9 mouse cellular contexts compared by ENCODE assay signal in genomic region chr14:21253321-21253992, GRCm38 (mm10).
A peak's percentile ranks its signal among the peaks of the same experiment; 100 is the strongest.
DNase-seq lines count a peak whose midpoint lies in the region; ATAC-seq lines count a peak whose summit lies in the region.
"Had no signal": no experiment of that assay in that cellular context is flagged by ENCODE, and none has a peak within 500 bp of the region (broad histone marks: within the 10 kb centered on the region; RNA-seq: fewer than 3 reads in every experiment).

No protein-coding gene starts in this region.

- H3K27me3 ChIP-seq in neural tube, embryonic 11.5 days (ENCODE audit: control insufficient read depth, insufficient read depth, low read length), result no peaks in the 10 kb centered on the region

- peak; percentile 64 for DNase-seq in layer of hippocampus, adult 11-12 months (ENCODE audit: low spot score)
- no peak for DNase-seq in layer of hippocampus, postnatal 25 days (ENCODE audit: extremely low spot score in 1 of 2, low spot score in 1 of 2)
- DNase-seq in embryo, embryonic 9.5 days (ENCODE audit: extremely low spot score), result peak; percentile 26
- peak; percentile 37 to 82 for DNase-seq in layer of hippocampus, adult 18-20 months (ENCODE audit: low spot score in 2 of 2)
- peak; percentile 49 for DNase-seq in neural tube, embryonic 11.5 days (ENCODE audit: low spot score)
- DNase-seq in kidney, postnatal 36 days, result no peak
- DNase-seq in spleen, postnatal 36 days (ENCODE audit: low spot score in 2 of 2), result no peak
- DNase-seq: lung, postnatal 10 days had no signal

- H3K36me3 ChIP-seq in neural tube, embryonic 11.5 days (ENCODE audit: control insufficient read depth, insufficient read depth, low read length), result no peaks in the 10 kb centered on the region

- no peaks in the 10 kb centered on the region for H3K9me3 ChIP-seq in neural tube, embryonic 11.5 days (ENCODE audit: control insufficient read depth, low read length)

- peaks cover 4% of the 10 kb centered on the region; the same call in 1 of the 2 replicates for H3K4me1 ChIP-seq in neural tube, embryonic 11.5 days (ENCODE audit: control insufficient read depth, insufficient read depth, low read length)

- 29% methylated on average over 5 of the region's 5 CpGs for WGBS in neural tube, embryonic 11.5 days

- H3K27ac ChIP-seq in neural tube, embryonic 11.5 days (ENCODE audit: low read depth, low read length), result peak overlapping the region; percentile 47

- peak; percentile 32; the same call in 1 of the 2 replicates for ATAC-seq in neural tube, embryonic 11.5 days (ENCODE audit: insufficient read depth, low FRiP score, low TSS enrichment)
- ATAC-seq in activated CD4-positive, CD25-positive, alpha-beta regulatory T cell, adult 4 months, result no peak

- no peak overlapping the region for H3K4me2 ChIP-seq in neural tube, embryonic 11.5 days (ENCODE audit: low read depth)

- no peak overlapping the region for H3K9ac ChIP-seq in neural tube, embryonic 11.5 days (ENCODE audit: low read length)

- H3K4me3 ChIP-seq in neural tube, embryonic 11.5 days (ENCODE audit: low read depth, low read length), result no peak overlapping the region

Comparison
In these comparisons a context has a peak if more than half of its experiments do, and no peak if none do; other contexts are left out.
1. DNase-seq: peak in layer of hippocampus, adult 11-12 months (single experiment), embryo, embryonic 9.5 days (single experiment), layer of hippocampus, adult 18-20 months (2 of 2) and neural tube, embryonic 11.5 days (single experiment); none in layer of hippocampus, postnatal 25 days (0 of 2), kidney, postnatal 36 days (0 of 2) and spleen, postnatal 36 days (0 of 2).